Mouse (Mus musculus) megakaryocyte, embryonic 14.5 days (primary cell): ENCODE data around the gene Etl4.

Experiments used
- FLI1 ChIP-seq: IDR thresholded peaks from 2 replicates; pipeline ENCODE4 v1.6.1; 2012; ENCODE audit warnings: low read length, inconsistent platforms, mixed read lengths
- GATA1 ChIP-seq: IDR thresholded peaks from 3 replicates; pipeline ENCODE4 v1.6.1; 2012; ENCODE audit warnings: mixed read lengths, low read length, inconsistent platforms, borderline replicate concordance

DNA sequence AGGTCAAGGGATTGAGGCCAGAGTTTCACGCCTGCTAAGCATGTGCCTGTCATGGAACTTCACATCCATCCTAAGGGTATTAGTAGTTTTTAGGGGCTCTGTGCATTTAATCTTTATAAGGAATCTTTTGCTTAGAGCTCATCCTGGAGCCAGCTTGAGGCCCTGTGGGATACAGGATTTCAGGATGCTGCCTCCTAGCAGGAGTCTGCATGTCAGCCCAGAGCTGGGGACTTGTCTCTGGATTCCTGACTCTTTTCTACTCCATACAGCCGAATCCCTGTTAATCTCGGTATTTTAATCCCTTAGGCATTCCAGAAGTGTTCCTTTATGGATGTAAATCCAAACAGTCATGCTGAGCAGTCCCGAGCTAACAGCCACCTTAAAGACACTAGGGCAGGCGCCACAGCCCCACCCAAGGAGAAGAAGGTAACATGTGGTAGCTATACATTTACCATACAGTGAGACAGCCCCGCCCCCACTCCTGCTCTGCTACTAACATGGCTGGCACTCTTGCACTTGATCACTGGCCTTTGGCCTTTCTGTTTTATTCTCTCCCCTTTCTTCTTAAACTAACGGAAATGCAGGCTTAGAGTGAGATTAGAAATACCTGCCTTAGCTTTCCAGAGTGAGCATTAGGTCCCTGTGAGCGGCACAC, 891.8 kb downstream of the Etl4 start:
- no peak for TF ChIP-seq GATA1
- no peak for TF ChIP-seq FLI1
